Mouse (Mus musculus): ENCODE results near the gene Gab3.
"Not testable (repeated sequence)": the region's sequence is repeated elsewhere in the genome, so short reads cannot be mapped to it uniquely, and the experiment has no call there.

The Gab3 gene

DNA sequence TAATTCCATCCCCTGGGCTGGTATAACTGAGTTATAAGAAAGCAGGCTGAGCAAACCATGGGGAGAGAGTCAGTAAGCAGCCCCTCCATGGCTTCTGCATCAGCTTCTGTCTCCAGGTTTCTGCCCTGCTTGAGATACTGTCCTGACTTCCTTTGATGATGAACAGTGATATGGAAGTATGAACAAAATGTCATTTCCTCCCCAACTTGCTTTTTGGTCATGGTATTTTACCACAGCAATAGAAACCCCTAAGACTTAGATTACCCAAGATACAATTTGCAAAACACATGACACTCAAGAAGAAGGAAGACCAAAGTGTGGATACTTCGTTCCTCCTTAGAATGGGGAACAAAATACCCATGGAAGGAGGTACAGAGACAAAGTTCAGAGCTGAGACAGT, 51.2 kb downstream of the Gab3 start:
- not testable (repeated sequence) for DNase-seq

DNA sequence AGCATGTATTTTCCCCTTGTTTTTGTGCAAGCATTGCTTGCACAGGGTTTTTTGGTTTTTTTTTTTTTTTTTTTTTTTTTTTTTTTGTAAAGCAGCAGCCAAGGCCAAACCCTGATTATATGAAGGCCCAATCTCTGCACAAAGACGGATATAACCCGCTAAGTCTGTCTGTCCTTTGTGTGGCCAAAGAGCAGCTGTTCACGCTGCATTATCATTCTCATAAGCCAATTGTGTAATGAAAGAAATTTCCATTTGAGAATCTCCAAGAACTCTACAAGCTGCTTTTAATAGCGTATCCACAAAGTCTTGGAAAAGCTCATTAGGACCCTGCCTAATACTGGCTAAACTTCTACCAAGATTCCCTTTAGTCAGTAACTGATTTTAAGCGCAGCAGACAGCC, 101.5 kb downstream of the Gab3 start:
- no peak for DNase-seq

DNA sequence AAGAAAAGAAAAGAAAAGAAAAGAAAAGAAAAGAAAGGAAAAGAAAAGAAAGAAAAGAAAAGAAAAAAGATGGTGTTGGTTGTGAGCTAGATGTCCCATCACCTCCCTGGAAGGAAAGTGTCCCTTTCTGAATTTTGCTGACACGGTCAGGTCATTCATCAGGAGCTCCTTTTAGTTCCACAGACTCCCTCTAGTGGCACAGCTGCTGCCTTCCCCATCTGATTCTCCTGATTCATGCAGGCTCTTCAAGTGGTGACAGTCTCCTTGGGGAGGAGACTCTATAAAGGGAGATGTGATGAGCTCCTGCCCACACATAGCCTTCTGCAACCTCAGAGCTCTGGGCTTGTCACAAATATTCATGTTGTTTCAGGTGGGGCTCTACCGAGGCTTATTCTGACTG, 122.4 kb downstream of the Gab3 start:
- peak in 1 of 2 experiments; percentile 5 for DNase-seq

DNA sequence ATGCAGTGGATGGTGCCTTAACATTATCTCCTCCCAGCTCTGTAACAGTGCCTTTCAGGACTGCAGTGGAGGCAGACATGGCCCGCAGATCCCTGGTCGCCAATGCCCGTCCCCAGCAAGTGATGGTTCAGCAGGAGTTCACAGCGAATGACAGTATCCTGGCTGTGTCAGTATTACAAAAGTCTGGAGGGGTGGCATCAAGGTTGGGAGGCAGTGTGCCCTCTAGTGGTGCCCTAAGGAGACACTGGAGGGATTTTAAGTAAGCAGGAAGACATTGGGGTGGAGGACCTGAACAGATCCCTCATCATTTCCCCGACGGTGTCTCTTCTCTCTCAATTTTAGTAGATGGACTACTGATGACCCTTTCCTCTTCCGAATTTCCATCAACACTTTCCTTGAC, 126.1 kb downstream of the Gab3 start:
- peak in 1 of 2 experiments; percentile 8 for DNase-seq
